Mouse (Mus musculus): ENCODE results near the gene Pfn4. TPM values are rescaled to one million over a fixed set of nuclear protein-coding genes. Genes with fewer than 3 reads are reported as not detected.
"Not testable (repeated sequence)": the region's sequence is repeated elsewhere in the genome, so short reads cannot be mapped to it uniquely, and the experiment has no call there.

Gene Pfn4
- total and polyA plus RNA-seq, 3 experiments: not detected

DNA sequence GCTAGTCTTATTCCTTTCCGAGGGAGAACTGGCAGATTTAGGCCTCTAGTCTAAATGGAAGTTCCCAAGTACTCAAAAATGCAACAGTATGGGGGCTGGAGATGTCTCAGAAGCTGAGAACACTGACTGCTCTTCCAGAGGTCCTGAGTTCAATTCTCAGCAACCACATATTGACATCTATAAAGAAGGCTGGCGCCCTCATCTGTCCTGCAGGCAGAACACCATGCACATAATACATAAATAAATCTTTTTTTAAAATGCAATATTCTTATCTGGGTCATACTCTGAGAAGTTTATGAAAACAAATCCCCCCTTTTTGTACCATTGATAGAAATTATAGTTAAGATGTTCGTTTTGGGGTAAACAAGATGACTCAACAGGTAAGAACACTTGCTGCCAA is 26.6 kb upstream of the Pfn4 start:
- no peak overlapping the region for H3K9ac ChIP-seq (ENCODE audit: insufficient read depth, low read depth)

DNA sequence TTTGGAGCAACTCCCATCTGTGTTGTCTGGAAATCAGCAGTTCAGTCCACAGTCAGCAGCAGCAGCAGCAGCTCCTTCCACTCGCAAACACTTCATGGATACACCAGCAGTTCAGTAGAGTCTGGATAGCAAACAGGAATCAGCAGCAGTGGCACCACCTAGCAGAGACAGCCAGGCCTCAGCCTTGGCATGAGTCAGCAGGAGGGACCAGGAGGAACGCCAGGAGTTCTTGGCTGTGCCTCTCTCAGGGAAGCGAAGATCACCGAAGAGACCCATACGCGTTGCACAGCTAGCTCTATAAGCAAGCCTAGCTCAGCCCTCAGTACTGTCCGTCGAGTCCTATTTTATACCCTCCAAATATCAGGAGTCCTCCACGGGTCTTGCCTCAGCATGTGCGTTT is 24.3 kb upstream of the Pfn4 start:
- Histone ChIP-seq H3K27me3 (replicated peaks) (no peaks in the 10 kb centered on the region), H3K9me3 (replicated peaks; ENCODE audit: low read length) (no peaks in the 10 kb centered on the region), H3K9ac (ENCODE audit: insufficient read depth, low read depth) (no peak overlapping the region), H3K36me3 (replicated peaks in 1 of 2; ENCODE audit: control insufficient read depth in 1 of 2, insufficient read depth in 1 of 2, low read length in 1 of 2) (no peaks in the 10 kb centered on the region), H3K27ac (ENCODE audit: insufficient read depth, low read depth) (no peak overlapping the region), H3K79me2 (replicated peaks; ENCODE audit: control insufficient read depth, extremely low read depth, insufficient read depth, poor library complexity, severe bottlenecking) (no peaks in the 10 kb centered on the region), H3K4me1 (ENCODE audit: control insufficient read depth in 1 of 2, insufficient read depth in 2 of 2) (no peaks in the 10 kb centered on the region), H3K4me2 (ENCODE audit: insufficient read depth, low read depth, poor library complexity, severe bottlenecking) (no peak overlapping the region), H3K4me3 (replicated peaks in 1 of 3; ENCODE audit: low read depth in 2 of 3, low read length in 2 of 3, poor library complexity in 1 of 3) (no peak overlapping the region)
- dilution Hi-C loops (cut with MboI; ENCODE audit: extremely low pct_ligation_motif_present, extremely low pct_unique_long_range_greater_than_20kb, low sequenced_read_pairs): no loop called here
- no peak for TF ChIP-seq CHD1 (IDR thresholded peaks at IDR 0.05; ENCODE audit: low read depth, low read length)
- no peak for TF ChIP-seq GABPA (IDR thresholded peaks at IDR 0.05; ENCODE audit: insufficient replicate concordance, low read depth, low read length)
- no peak for TF ChIP-seq ETS1 (conservative IDR thresholded peaks at IDR 0.05; ENCODE audit: low read depth, low read length)
- no peak for TF ChIP-seq JUN (IDR thresholded peaks at IDR 0.05; ENCODE audit: insufficient read depth, low read depth, low read length)
- TF ChIP-seq EP300 (IDR thresholded peaks at IDR 0.05; ENCODE audit: low read length): no peak
- TF ChIP-seq NELFE (IDR thresholded peaks at IDR 0.05; ENCODE audit: low read depth, low read length): no peak
- no peak for TF ChIP-seq RCOR1 (conservative IDR thresholded peaks at IDR 0.05; ENCODE audit: low read depth, low read length)
- no peak for TF ChIP-seq TBP (conservative IDR thresholded peaks at IDR 0.05; ENCODE audit: low read depth, low read length)
- no peak for TF ChIP-seq BHLHE40 (IDR thresholded peaks at IDR 0.05; ENCODE audit: low read depth, low read length)
- TF ChIP-seq IRF4 (IDR thresholded peaks at IDR 0.05; ENCODE audit: low read depth, low read length): no peak
- TF ChIP-seq CHD2 (IDR thresholded peaks at IDR 0.05; ENCODE audit: low read length): no peak
- TF ChIP-seq JUND (conservative IDR thresholded peaks at IDR 0.05; ENCODE audit: low read depth, low read length): no peak
- TF ChIP-seq ELF1 (IDR thresholded peaks at IDR 0.05; ENCODE audit: low read depth, low read length): no peak
- no peak for TF ChIP-seq PAX5 (IDR thresholded peaks at IDR 0.05; ENCODE audit: low read length)
- no peak for TF ChIP-seq UBTF (IDR thresholded peaks at IDR 0.05; ENCODE audit: low read depth, low read length)
- no peak for TF ChIP-seq ZNF384 (IDR thresholded peaks at IDR 0.05; ENCODE audit: low read depth, low read length)
- no peak for TF ChIP-seq USF2 (conservative IDR thresholded peaks at IDR 0.05; ENCODE audit: low read depth, low read length)
- in situ Hi-C loops (cut with MboI; ENCODE audit: low pct_ligation_motif_present, low pct_unique_long_range_greater_than_20kb, low sequenced_read_pairs): no loop called here
- no peak for DNase-seq (ENCODE audit: extremely low read depth)

More for the DNA sequence above, 26.6 kb upstream of the Pfn4 start:
- Histone ChIP-seq H3K4me2 (ENCODE audit: insufficient read depth, low read depth, poor library complexity, severe bottlenecking) (no peak overlapping the region), H3K4me1 (ENCODE audit: control insufficient read depth in 1 of 2, insufficient read depth in 2 of 2) (no peaks in the 10 kb centered on the region), H3K4me3 (replicated peaks in 1 of 3; ENCODE audit: low read depth in 2 of 3, low read length in 2 of 3, poor library complexity in 1 of 3) (no peak overlapping the region), H3K27ac (ENCODE audit: insufficient read depth, low read depth) (no peak overlapping the region), H3K36me3 (replicated peaks in 1 of 2; ENCODE audit: control insufficient read depth in 1 of 2, insufficient read depth in 1 of 2, low read length in 1 of 2) (no peaks in the 10 kb centered on the region), H3K79me2 (replicated peaks; ENCODE audit: control insufficient read depth, extremely low read depth, insufficient read depth, poor library complexity, severe bottlenecking) (no peaks in the 10 kb centered on the region), H3K9me3 (replicated peaks; ENCODE audit: low read length) (no peaks in the 10 kb centered on the region), H3K27me3 (replicated peaks) (no peaks in the 10 kb centered on the region)
- in situ Hi-C loops (cut with MboI; ENCODE audit: low pct_ligation_motif_present, low pct_unique_long_range_greater_than_20kb, low sequenced_read_pairs): no loop called here
- dilution Hi-C loops (cut with MboI; ENCODE audit: extremely low pct_ligation_motif_present, extremely low pct_unique_long_range_greater_than_20kb, low sequenced_read_pairs): no loop called here
- peak; percentile 15 for DNase-seq (ENCODE audit: extremely low read depth)
- peak; percentile 29; the same call in 1 of the 2 replicates for TF ChIP-seq SMC3 (IDR thresholded peaks at IDR 0.05; ENCODE audit: low read depth, low read length)
- TF ChIP-seq TCF12 (IDR thresholded peaks at IDR 0.05; ENCODE audit: low read depth, low read length): no peak
- peak in 1 of 2 experiments; percentile 58; a peak in 2 of 4 replicates for TF ChIP-seq CTCF (conservative IDR thresholded peaks at IDR 0.05 in 1 of 2, IDR thresholded peaks at IDR 0.05 in 1 of 2; ENCODE audit: low read depth in 2 of 2, low read length in 2 of 2)
- TF ChIP-seq RAD21 (IDR thresholded peaks at IDR 0.05; ENCODE audit: low read depth, low read length): peak; percentile 50
- no peak for TF ChIP-seq POLR2A (IDR thresholded peaks at IDR 0.05; ENCODE audit: low read depth, low read length)

DNA sequence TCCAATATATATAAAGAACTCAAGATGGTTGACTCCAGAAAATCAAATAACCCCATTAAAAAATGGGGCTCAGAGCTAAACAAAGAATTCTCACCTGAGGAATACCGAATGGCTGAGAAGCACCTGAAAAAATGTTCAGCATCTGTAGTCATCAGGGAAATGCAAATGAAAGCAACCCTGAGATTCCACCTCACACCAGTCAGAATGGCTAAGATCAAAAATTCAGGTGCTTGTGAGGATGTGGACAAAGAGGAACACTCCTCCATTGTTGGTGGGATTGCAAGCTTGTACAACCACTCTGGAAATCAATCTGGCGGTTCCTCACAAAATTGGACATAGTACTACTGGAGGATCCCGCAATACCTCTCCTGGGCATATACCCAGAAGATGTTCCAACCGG is 14.4 kb upstream of the Pfn4 start:
- H3K9me3 ChIP-seq (replicated peaks; ENCODE audit: low read length); H3K4me2 ChIP-seq (ENCODE audit: insufficient read depth, low read depth, poor library complexity, severe bottlenecking); H3K27me3 ChIP-seq (replicated peaks); H3K36me3 ChIP-seq (replicated peaks in 1 of 2; ENCODE audit: control insufficient read depth in 1 of 2, insufficient read depth in 1 of 2, low read length in 1 of 2); DNase-seq (ENCODE audit: extremely low read depth); H3K27ac ChIP-seq (ENCODE audit: insufficient read depth, low read depth); in situ Hi-C loops (cut with MboI; ENCODE audit: low pct_ligation_motif_present, low pct_unique_long_range_greater_than_20kb, low sequenced_read_pairs); dilution Hi-C loops (cut with MboI; ENCODE audit: extremely low pct_ligation_motif_present, extremely low pct_unique_long_range_greater_than_20kb, low sequenced_read_pairs); H3K4me1 ChIP-seq (ENCODE audit: control insufficient read depth in 1 of 2, insufficient read depth in 2 of 2); H3K79me2 ChIP-seq (replicated peaks; ENCODE audit: control insufficient read depth, extremely low read depth, insufficient read depth, poor library complexity, severe bottlenecking); H3K4me3 ChIP-seq (replicated peaks in 1 of 3; ENCODE audit: low read depth in 2 of 3, low read length in 2 of 3, poor library complexity in 1 of 3); H3K9ac ChIP-seq (ENCODE audit: insufficient read depth, low read depth): not testable (repeated sequence)

Data from CH12.LX (cell line).